Mouse (Mus musculus): ENCODE measurements around the gene Dpf2.

DNA sequence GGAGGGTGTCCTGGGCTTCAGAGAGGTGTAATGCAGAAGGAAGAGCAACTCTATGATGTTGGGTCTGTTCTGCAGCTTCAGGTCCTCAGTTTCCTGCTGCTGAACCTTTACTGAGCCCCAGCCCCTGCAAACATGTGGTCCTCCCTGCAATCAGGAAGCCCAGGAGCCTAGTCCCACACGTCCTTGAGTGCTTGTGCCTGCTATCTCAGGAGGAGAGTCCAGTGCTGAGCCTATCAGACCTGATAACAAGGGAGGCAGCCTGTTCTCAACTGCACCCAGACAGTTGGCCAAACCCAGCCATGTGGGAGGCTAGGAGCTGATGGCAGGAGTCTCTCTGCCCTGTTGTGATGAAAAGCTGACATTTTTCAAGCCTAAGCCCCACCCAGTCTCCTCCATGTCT, 28.9 kb downstream of the Dpf2 start:
- no peak for TF ChIP-seq POLR2A (IDR thresholded peaks at IDR 0.05; ENCODE audit: control insufficient read depth, extremely low read depth, insufficient read depth, low read length, poor library complexity)
- no peak for TF ChIP-seq CTCF (IDR thresholded peaks at IDR 0.05; ENCODE audit: borderline replicate concordance, control insufficient read depth, extremely low read depth, insufficient read depth, low read length, poor library complexity)
